Mouse (Mus musculus): ENCODE data around the gene Doc2g.

GRCm38 (mm10) chr19:4017921-4018587 lies 14.9 kb downstream of the Doc2g start:
- TF ChIP-seq CTCF (IDR thresholded peaks at IDR 0.05; ENCODE audit: low read depth, low read length), result no peak
- no peak for TF ChIP-seq POLR2A (IDR thresholded peaks at IDR 0.05; ENCODE audit: borderline replicate concordance, low read depth, low read length)
